Mouse (Mus musculus) retina, embryonic 14.5 days (tissue): Measurements from ENCODE around the gene Dnali1.
A peak's percentile ranks its signal among the peaks of the same experiment; 100 is the strongest.

Experiments
- DNase-seq: peaks from one replicate; pipeline ENCODE4 v3.0.0-alpha.2; 2015; ENCODE audit warnings: low spot score

Gene Dnali1

DNA sequence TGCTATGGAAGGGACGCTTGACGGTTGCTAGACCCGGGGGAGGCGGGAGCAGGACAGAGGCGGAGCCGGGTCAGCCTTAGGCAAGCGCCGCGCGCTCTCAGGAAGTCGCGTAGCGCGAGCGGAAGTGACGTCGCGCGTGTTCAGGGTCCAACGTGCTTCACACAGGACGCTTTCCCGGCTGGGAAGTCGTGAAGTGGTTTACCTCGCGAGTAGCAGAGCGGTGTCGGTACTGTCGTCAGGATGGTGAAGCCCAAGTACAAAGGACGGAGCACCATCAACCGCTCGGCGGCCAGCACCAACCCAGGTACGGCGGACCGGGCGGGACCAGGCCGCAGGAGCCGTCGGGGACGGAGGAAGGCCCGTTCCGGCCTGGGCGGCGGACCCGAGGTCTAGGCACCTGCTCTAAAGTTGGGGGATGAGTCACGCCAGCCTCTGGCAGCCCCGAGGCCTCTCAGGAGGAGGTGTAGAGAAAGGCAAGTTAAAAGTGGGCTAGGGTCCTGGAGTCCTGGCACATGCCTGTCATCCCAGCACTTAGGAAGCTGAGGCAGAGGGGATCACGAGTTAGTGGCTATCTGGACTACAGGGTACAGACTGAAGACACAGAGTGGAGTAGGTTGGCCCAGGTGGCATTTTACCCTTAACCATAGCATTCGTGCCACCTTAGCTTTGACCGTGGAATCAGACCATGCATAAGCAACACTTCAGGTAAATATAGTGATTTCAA lies 35.5 kb downstream of the Dnali1 start:
- DNase-seq, result peak; percentile 98

DNA sequence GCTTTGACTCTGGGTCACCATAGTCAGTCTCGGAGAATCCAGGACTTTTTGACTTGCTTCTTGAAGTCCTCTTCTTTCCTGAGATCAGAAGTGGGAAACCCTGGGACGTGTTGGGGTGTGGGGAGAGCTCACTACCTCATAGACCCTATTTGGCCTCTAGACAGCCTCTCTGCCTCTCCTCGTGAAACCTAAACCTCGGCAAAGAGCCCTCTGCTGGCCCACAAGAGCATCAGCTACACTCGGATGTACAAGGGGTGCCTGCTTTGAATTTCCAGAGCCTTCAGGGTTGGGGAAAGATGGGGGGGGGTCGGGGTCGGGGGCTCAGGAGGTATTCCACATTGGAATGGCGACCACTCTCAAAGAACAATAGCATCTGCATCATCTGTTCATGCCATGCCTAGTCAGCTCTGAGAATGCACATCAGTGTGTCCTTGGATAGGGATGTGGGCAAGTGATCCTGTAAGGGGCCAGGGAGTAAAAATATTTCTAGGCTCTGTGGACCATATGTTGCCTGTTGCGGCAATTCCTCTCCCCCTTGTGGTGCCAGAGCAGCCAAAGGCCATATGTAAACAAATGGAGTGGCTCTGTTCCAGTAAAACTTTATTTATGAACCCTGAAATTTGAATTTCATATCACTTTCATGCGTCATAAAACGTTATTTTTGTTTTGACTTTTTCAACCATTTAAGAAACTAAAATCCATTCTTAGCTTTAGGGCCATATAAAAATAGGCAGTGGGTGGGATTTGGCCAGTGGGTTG lies 44.5 kb downstream of the Dnali1 start:
- peak; percentile 38 for DNase-seq

DNA sequence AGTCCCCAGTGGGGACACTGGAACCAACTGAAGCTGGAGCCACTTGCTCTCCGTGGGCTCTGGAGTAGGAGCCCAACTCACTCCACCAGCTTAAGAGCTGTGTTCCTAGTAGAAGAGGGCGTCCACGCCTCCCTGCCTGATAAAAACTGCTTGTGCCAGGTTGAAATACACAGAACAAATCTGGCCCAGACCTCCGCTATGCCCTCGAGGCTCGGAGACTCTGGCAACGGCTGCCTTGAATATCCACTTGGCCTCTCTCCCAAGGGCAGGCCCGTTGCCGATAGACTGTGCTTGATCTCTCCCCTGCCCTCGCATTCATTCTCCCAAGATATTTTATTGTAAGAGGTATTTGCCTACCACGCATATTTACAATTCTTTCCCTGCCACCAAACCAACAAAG lies 48.1 kb downstream of the Dnali1 start:
- no peak for DNase-seq

DNA sequence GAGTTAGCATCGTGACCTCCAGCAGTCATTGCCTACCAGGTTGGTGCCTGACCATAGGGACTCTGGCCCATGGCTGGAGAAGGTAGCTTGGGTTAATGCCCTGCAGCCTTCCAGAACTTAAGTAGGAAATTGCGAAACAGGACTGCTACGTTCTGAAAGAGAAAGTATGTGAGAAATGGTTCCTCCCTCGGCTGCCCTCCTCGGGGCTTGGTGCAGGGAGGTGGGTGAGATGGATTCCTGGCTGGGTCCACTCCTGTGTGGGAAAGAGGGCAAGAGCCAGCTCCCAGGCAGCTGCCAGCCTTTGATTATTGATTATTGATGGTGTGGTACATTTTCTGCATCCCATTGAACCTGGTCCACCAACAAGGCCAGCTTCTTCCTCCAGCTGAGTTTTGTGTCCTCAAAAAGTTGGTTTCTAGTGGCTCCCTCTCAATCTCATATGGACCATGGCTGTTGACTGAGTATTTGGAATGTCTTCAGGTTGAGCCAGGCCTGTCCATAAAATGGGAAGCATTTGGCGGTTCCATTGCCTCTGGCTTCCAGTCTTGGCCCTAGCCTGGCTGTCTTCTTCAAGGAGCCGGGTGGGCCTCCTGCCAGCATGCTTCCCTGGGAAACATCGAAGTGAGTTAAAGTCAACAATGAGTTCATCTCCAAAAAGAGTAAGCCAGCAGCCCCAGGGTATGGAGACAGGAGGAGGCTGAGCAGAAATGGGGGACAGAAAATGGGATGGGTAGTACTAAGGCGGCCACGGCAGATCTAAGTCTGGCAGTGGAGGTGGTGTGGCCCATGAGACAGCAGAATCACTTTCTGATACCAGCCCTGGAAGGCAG lies 49.5 kb downstream of the Dnali1 start, which contains the start of gene Gnl2:
Gene Gnl2, plus strand, starts transcription at position 780 of the 830 bp plus-strand sequence.
- no peak for DNase-seq

DNA sequence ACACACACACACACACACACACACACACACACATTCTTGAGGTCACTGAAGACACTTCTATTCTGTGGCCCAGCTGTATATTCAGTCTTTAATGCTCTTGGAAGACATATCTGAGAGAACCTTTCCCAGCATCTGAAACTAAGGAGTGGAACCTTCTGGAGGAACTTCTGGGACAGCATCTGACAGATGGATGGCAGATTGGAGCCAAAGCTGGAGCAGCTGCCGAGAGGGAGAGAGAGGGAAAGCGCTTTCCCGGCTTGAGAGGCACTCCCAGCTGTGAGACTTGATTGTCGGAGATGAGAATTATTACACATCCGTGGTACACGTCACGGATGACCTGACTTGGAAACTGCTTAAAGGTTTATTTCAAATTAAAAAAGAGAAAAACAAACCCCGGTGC lies 56.8 kb downstream of the Dnali1 start:
- no peak for DNase-seq

DNA sequence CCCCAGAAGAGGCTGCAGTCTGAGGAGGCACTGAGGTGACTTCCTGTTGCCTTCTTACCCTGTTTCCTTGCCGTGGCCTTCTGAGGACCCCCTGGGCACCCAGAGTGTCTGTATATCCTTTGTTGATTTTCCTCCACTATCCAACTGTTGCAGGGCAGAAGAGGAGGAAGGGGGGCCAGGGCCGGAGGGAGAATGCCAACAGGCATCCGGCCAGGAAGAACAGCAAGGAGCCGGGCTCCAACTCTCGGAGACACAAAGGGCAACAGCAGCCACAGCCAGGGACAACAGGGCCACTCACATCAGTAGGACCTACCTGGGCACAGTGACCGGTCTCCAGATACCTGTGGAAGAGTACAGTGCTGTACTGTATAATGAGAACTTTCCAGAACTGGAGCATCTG lies 57.3 kb downstream of the Dnali1 start:
- DNase-seq, result no peak

DNA sequence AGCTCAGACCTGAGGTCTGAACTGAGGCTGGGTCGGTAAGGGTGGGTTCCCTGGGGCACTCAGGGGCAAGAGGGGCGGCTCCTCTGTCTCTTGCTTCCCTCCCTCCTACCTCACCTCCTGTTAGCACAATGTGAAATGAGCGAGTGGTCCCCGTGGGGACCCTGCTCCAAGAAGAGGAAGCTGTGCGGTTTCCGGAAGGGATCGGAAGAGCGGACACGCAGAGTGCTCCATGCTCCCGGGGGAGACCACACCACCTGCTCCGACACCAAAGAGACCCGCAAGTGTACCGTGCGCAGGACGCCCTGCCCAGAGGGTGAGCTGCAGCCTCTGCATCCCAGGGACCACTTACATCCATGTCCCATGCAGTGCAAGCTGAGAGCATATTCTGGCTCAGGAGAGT lies 58.0 kb downstream of the Dnali1 start:
- DNase-seq, result no peak
